Mouse (Mus musculus) forebrain, postnatal 0 days (tissue): ENCODE data around the gene Ctso. TPM values are rescaled to one million over a fixed set of nuclear protein-coding genes. Genes with fewer than 3 reads are reported as not detected.

Experiments used
- ATAC-seq: fragments of 200-750 bp; cut with Nextera tagmentation; 2 replicates; pipeline ENCODE4 v1.8.0; 2017; ENCODE audit warnings: mild to moderate bottlenecking, moderate library complexity
- DNase-seq: peaks from one replicate; pipeline ENCODE4 v3.0.0-alpha.2; 2015
- H3K27ac ChIP-seq: fragments of 300-500 bp; sonication (generic); 2 replicates; pipeline ENCODE4 v1.5.1; 2014; ENCODE audit warnings: low read depth, mild to moderate bottlenecking, antibody characterized with exemption, low read length, moderate library complexity, mixed read lengths
- H3K27me3 ChIP-seq: fragments of 300-500 bp; sonication (generic); 2 replicates; pipeline ENCODE4 v1.6.1; 2014; ENCODE audit warnings: mild to moderate bottlenecking, low read length, mixed read lengths; ENCODE audit not compliant: insufficient read depth
- H3K36me3 ChIP-seq: fragments of 300-500 bp; sonication (generic); 2 replicates; pipeline ENCODE4 v1.6.1; 2014; ENCODE audit warnings: mild to moderate bottlenecking, moderate library complexity; ENCODE audit not compliant: insufficient read depth
- H3K4me1 ChIP-seq: fragments of 300-500 bp; sonication (generic); 2 replicates; pipeline ENCODE4 v1.6.1; 2014; ENCODE audit warnings: antibody characterized with exemption; ENCODE audit not compliant: insufficient read depth
- H3K4me2 ChIP-seq: fragments of 300-500 bp; sonication (generic); 2 replicates; pipeline ENCODE4 v1.6.1; 2014; ENCODE audit warnings: low read depth, mild to moderate bottlenecking, moderate library complexity
- H3K4me3 ChIP-seq: fragments of 300-500 bp; sonication (generic); 2 replicates; pipeline ENCODE4 v1.5.1; 2014; ENCODE audit warnings: low read depth, low read length, mixed read lengths
- H3K9ac ChIP-seq: fragments of 300-500 bp; sonication (generic); 2 replicates; pipeline ENCODE4 v1.6.1; 2014; ENCODE audit warnings: mild to moderate bottlenecking
- H3K9me3 ChIP-seq: fragments of 300-500 bp; sonication (generic); 2 replicates; pipeline ENCODE4 v1.6.1; 2016; ENCODE audit warnings: low read length
- CTCF ChIP-seq: sonication (generic); IDR thresholded peaks from 2 replicates; pipeline ENCODE4 v1.5.1; 2016; ENCODE audit warnings: antibody characterized with exemption, control low read depth, low read depth
- WGBS: fragments of 180-500 bp; shearing (Covaris S2); extraction: QIAGEN DNeasy Blood & Tissue Kit; methylation state at CpG from one replicate; pipeline ENCODE4 v1.1.7; 2014; 5-methylcytosine and 5-hydroxymethylcytosine counted together
- polyA plus RNA-seq: library from polyadenylated mRNA; unstranded; fragments of >200 nt; fragmentation: Nextera tagmentation; extraction: Ambion mirVana; gene quantifications from 2 replicates; pipeline ENCODE4 v1.2.1, GENCODE M21; 2015
- total RNA-seq: library from RNA; depleted of rRNA; stranded (reverse); fragments of >200 nt; gene quantifications from 2 replicates; pipeline ENCODE4 v1.2.3, GENCODE M21; 2014

The Ctso gene
- total and polyA plus RNA-seq, 2 experiments from 2014 or later, result 6.1 to 13.6 TPM

DNA sequence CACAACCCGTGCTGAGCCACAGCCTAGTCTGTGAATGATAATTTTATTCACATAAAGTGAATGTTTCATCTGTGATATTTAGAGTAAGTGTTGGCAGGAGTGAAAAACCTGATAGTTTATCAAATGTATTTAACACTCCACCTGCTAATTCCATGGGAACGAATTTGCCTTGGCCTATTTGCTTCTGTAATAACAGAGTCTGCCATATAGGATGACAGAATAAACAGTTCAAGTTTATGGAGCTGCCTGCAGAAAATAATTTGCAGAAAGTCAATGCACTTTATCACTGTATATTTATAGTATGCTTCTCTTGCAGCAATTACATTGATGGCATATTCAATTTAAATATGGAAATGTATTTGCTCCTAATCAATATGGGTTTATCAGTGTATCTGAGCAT is 19.4 kb downstream of the Ctso start:
- TF ChIP-seq CTCF, result no peak
- peak; percentile 34; the same call in 1 of the 2 replicates for ATAC-seq
- H3K27ac ChIP-seq, result no peak overlapping the region
- no peaks in the 10 kb centered on the region for H3K9me3 ChIP-seq
- no peaks in the 10 kb centered on the region for H3K27me3 ChIP-seq
- no peaks in the 10 kb centered on the region for H3K36me3 ChIP-seq
- no peak overlapping the region for H3K4me3 ChIP-seq
- DNase-seq, result no peak
- H3K4me2 ChIP-seq, result no peak overlapping the region
- H3K4me1 ChIP-seq, result no peaks in the 10 kb centered on the region
- WGBS, result 59% methylated on average over 2 of the region's 2 CpGs
- no peak overlapping the region for H3K9ac ChIP-seq

DNA sequence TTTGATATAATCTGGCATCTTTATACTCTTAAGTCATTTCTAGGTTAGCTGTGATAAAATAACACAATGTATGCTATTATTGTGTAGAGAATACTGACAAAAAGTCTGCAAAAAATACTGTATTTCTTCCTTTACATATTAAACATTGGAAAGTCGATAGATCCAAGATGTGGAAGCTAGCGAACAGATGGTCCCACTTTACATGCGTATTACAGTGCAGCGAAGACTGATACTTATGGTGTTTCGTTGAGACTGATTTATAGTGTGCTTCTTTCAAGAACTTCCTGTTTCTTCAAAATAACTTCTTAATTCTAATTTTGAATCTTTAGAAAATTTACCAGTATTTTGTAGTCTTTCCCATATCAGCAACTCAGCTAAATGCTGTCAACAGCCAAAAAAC is 25.1 kb downstream of the Ctso start:
- DNase-seq (peak; percentile 44), ATAC-seq (peak; percentile 74)
- H3K9me3 ChIP-seq, result no peaks in the 10 kb centered on the region
- whole genome bisulfite sequencing, result 56% methylated on average over 5 of the region's 5 CpGs
- H3K27me3 ChIP-seq, result no peaks in the 10 kb centered on the region
- TF ChIP-seq CTCF, result no peak
- no peak overlapping the region for H3K9ac ChIP-seq
- H3K27ac ChIP-seq, result 0 out of 2 replicates have a peak overlapping the region, but pooled peaks have one; percentile 54
- H3K4me1 ChIP-seq, result no peaks in the 10 kb centered on the region
- H3K36me3 ChIP-seq, result no peaks in the 10 kb centered on the region
- no peak overlapping the region for H3K4me2 ChIP-seq
- no peak overlapping the region for H3K4me3 ChIP-seq

DNA sequence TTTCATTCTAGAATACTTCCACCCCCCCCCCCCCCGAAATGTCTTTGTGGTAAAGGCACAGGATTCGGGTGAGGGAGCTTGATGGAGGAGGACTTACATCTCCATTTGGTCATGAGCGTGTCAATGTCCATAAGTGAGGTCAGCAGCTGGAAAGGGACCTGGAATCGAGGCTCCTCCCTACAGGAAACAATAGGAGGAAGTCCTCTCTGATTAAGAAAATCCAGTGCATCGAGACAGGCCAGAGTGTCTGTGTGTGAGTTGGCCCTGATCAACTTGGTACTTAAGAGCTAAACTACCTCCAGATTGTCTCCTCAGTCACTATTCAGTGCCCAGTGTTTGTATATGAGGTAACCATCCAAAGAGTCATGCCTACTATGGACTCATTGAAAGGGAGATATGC is 28.9 kb downstream of the Ctso start:
- no peak overlapping the region for H3K4me2 ChIP-seq
- H3K4me3 ChIP-seq, result no peak overlapping the region
- DNase-seq (no peak), ATAC-seq (no peak)
- no peak overlapping the region for H3K9ac ChIP-seq
- H3K4me1 ChIP-seq, result no peaks in the 10 kb centered on the region
- no peaks in the 10 kb centered on the region for H3K27me3 ChIP-seq
- H3K9me3 ChIP-seq, result no peaks in the 10 kb centered on the region
- H3K27ac ChIP-seq, result no peak overlapping the region
- 88% methylated on average over 5 of the region's 5 CpGs for WGBS
- no peak for TF ChIP-seq CTCF
- no peaks in the 10 kb centered on the region for H3K36me3 ChIP-seq

DNA sequence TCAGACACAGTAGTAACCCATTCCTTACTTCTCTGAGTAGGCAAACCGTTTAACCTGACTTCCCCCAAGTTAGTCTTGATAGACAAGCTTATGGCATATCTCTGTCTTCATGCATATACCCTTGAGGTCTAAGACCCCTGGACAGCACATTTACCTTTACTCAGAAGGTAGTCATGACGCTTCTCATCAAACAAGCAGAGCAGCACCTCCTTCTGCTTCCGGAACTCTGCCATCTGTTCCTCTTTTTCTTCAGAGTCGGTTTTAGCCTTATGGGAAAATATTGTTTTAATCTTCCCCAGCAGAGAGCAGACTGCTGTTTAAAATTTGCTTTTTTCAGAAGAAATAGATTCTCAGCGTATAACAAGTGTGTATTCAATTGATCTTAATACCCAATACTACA is 31.4 kb downstream of the Ctso start:
- Histone ChIP-seq H3K27ac (no peak overlapping the region), H3K4me1 (no peaks in the 10 kb centered on the region), H3K36me3 (no peaks in the 10 kb centered on the region), H3K27me3 (no peaks in the 10 kb centered on the region), H3K4me2 (no peak overlapping the region), H3K9me3 (no peaks in the 10 kb centered on the region), H3K9ac (no peak overlapping the region), H3K4me3 (no peak overlapping the region)
- TF ChIP-seq CTCF, result no peak
- 65% methylated on average over 5 of the region's 5 CpGs for WGBS
- DNase-seq (peak; percentile 46), ATAC-seq (0 out of 2 replicates have a peak, but pooled peaks have one; percentile 10)

DNA sequence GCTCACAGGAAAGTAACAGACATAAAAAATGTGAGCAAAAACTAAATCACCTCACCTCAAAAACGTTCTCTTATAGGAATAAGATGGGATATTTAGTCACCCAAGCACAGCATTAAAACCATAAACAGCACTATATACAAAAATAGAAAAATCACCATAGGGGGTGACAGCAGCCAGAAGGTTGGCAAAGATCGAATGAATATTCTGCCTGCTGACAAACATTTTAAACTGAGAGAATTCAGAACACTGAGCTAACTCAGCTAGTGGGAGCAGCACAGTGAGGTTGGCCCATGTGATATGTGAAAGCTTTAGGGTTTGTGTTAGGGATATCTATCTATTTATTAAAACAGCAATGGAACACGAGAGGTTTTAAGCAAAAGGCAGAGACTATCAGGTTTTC is 32.2 kb downstream of the Ctso start:
- H3K27me3 ChIP-seq, result no peaks in the 10 kb centered on the region
- ATAC-seq, result no peak
- no peaks in the 10 kb centered on the region for H3K9me3 ChIP-seq

DNA sequence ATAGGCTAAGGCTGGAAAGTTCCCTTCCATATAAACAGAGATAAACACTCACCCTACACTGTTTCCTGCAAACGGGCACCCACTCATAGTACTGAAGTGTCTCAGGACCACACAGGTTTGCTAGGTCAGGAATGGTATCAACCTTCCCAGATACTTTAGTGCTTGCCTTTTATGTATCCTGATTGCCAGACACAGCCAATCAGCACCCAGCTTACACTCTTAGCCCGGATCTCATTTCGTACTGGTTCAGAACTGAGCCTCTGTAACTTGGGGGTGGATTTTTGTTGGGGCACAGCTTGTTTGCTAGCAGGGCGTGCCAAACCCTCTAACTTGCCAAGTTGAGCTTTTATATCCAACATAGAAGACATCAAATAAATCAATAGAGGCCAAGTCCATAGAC is 43.2 kb downstream of the Ctso start:
- no peak overlapping the region for H3K9ac ChIP-seq
- no peak overlapping the region for H3K4me2 ChIP-seq
- ATAC-seq (no peak), DNase-seq (no peak)
- no peaks in the 10 kb centered on the region for H3K4me1 ChIP-seq
- TF ChIP-seq CTCF, result no peak
- H3K4me3 ChIP-seq, result no peak overlapping the region
- WGBS, result 57% methylated on average over 4 of the region's 4 CpGs
- no peaks in the 10 kb centered on the region for H3K36me3 ChIP-seq
- no peak overlapping the region for H3K27ac ChIP-seq
- H3K9me3 ChIP-seq, result no peaks in the 10 kb centered on the region
- no peaks in the 10 kb centered on the region for H3K27me3 ChIP-seq

More for the DNA sequence above, 32.2 kb downstream of the Ctso start:
- H3K9ac ChIP-seq, result no peak overlapping the region
- H3K4me3 ChIP-seq, result no peak overlapping the region
- H3K27ac ChIP-seq, result no peak overlapping the region
- H3K36me3 ChIP-seq, result no peaks in the 10 kb centered on the region
- 56% methylated on average over 3 of the region's 3 CpGs for WGBS
- no peaks in the 10 kb centered on the region for H3K4me1 ChIP-seq
- no peak overlapping the region for H3K4me2 ChIP-seq
- DNase-seq, result no peak
- no peak for TF ChIP-seq CTCF

DNA sequence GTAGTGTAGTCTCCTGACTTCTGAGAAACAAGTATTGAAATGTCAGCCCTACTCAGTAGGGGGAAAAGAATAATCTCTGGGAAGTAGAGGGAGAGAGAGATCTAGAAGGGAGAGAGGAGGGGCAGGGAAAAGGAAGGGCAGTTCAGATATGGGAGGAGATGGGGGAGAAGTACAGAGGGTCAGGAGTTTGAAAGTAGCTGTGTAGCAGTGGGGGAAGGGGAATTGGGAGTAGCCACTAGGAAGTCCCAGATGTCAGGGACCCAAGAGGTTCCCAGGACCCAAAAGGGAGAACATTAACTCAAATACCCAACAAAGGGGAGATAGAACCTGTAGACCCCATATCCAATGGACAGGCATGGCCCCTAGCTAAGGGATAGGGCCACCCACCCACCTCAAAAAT is 43.7 kb downstream of the Ctso start, which contains the start of gene Tdo2:
Gene Tdo2, minus strand, starts transcription at position 101 of the 400 bp plus-strand sequence.
- no peaks in the 10 kb centered on the region for H3K4me1 ChIP-seq
- no peaks in the 10 kb centered on the region for H3K9me3 ChIP-seq
- H3K9ac ChIP-seq, result no peak within 1 kb of the TSS
- H3K36me3 ChIP-seq, result no peaks in the 10 kb centered on the region
- ATAC-seq (no peak), DNase-seq (no peak)
- H3K27ac ChIP-seq, result no peak within 1 kb of the TSS
- H3K4me3 ChIP-seq, result no peak within 1 kb of the TSS
- H3K4me2 ChIP-seq, result no peak within 1 kb of the TSS
- no peaks in the 10 kb centered on the region for H3K27me3 ChIP-seq
- TF ChIP-seq CTCF, result no peak

DNA sequence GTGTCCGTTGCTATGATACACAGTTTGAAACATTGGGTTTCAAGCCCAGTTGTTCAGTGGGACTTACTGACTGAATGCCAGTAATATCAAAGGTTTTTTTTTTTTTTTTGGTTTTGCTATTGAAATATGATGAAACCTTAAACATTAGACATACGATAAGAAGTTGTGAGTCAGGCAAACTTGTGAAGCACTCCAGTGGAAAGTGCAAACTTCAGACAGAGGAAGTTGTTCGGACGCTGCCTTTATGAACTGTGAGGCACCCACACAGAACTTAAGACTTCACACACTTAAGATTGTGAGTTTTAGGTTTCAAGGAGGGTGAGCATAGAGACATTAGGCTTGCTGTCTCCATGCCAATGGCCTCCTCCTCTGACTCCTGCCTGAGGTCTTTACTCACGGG is 49.2 kb downstream of the Ctso start:
- H3K4me2 ChIP-seq, result no peak overlapping the region
- no peak overlapping the region for H3K27ac ChIP-seq
- WGBS, result 92% methylated on average over 5 of the region's 5 CpGs
- no peak overlapping the region for H3K4me3 ChIP-seq
- no peaks in the 10 kb centered on the region for H3K27me3 ChIP-seq
- no peak overlapping the region for H3K9ac ChIP-seq
- H3K9me3 ChIP-seq, result no peaks in the 10 kb centered on the region
- no peaks in the 10 kb centered on the region for H3K4me1 ChIP-seq
- ATAC-seq (no peak), DNase-seq (no peak)
- H3K36me3 ChIP-seq, result no peaks in the 10 kb centered on the region
- no peak for TF ChIP-seq CTCF
